Mouse (Mus musculus): ENCODE data around the gene Brd3os.

Gene Brd3os

GRCm38 (mm10) chr2:27421293-27422068 lies 20.6 kb upstream of the Brd3os start:
- DNase-seq (ENCODE audit: low read depth) = no peak

GRCm38 (mm10) chr2:27423596-27423995 lies 18.5 kb upstream of the Brd3os start:
- DNase-seq (ENCODE audit: low read depth) = no peak

GRCm38 (mm10) chr2:27425161-27425611 lies 16.9 kb upstream of the Brd3os start:
- DNase-seq (ENCODE audit: low read depth) = no peak

DNA sequence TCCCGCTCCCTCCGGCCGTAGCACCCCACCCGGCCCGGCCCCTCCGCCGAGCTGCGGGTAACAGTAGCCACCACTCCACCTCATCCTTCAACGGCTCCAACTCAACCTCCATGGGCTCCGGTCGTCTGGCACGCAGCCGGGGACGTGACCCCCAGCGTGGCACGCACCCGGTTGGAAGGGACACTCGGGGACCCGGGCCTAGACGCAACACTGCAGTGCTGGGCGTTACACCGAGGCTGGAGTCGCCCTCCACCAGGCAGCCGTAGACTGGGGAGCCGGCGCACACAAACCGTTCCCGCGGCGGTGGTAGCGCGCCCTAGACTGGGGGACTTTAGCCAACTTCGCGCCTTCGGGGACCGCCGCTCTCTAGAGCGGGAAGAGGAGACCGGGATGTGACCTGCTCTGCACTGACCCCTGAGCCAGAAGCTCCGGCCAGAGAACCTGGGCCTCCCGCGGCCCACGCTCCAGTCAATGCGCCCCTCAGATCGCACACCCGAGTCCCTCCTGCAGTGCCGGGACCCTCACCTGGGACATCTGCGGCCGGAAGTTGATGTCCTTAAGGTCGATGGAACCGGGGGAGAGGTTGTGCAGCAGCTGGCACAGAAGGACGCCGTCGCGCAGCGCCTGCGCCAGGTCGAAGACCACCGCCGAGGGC lies 16.2 kb upstream of the Brd3os start:
- peak; percentile 58 for DNase-seq (ENCODE audit: low read depth)

- DNase-seq (ENCODE audit: low read depth) = no peak
These were observed 15.7 kb upstream of the Brd3os start for GRCm38 (mm10) chr2:27426406-27426854.

DNA sequence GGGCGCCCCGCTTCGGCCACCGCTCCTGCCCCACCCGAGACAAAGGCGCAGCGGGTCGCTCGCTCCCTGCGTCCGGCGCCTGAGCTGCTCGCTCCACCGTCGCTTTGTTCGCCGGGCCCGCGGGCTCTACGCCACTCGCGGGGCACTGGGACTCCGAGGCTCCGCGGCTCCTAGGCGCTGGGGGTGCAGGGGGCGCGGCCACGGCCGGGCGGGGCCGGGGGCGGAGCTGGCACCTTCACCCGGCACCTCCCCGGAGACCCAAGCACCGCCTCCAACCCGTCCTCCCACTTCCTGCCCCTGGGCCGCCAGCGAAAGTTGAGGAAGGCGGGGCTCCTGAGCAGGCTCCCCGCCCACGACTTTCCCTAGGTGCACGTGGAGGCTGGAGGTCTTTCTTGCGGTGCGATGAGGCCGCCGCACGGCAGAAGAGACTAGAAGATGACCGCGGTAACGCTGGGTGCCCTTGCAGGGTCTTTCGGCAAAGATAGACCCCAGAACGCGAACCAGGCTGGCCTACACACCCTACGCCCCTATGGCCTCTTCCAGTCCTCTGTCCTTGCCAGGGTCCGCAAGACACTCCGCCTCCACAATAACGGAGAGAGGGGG lies 15.2 kb upstream of the Brd3os start, which contains the start of gene Vav2:
Gene Vav2, minus strand, starts transcription at position 179 of the 603 bp plus-strand sequence.
- DNase-seq (ENCODE audit: low read depth) = peak; percentile 95

- DNase-seq (ENCODE audit: low read depth) = peak; percentile 89
These were observed 14.1 kb upstream of the Brd3os start for GRCm38 (mm10) chr2:27428071-27428470.

GRCm38 (mm10) chr2:27430621-27431020 lies 11.5 kb upstream of the Brd3os start:
- DNase-seq (ENCODE audit: low read depth) = no peak

DNA sequence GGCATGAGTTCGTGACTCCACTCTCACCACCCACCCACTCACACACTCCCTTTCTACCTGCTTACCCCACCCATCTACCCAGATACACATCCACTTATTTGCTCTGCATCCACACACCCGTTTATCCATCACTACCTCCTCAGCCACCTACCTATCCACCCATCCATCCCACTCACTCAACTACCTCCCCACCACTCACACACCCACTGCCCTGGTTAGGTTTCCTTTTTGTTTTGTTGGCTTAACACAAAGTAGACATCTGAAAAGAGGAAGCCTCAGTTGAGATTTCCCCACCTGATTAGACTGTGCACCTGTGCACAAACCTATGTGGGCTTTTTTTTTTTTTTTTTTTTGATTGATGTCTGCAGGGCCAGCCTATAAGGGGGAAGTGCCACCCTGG lies 9.5 kb upstream of the Brd3os start:
- DNase-seq (ENCODE audit: low read depth) = peak; percentile 49

DNA sequence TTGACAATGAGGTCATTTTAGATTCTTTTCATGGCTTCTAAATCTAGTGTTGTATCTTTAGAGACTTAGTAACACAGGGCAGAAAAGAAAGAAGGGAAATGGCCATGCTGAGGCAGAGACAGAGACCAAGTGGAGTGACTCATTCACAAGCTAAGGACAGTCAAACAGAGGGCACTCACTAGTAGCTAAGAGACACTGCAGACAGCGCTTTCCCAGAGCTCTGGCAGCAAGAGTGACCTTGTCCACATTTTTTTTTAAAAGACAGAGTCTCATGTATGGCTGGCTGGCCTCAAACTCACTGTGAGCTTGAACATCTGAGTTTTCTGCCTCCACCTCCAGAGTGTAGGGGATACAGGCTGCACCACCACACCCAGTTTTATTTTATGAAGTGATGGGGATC lies 4.2 kb upstream of the Brd3os start:
- no peak for DNase-seq (ENCODE audit: low read depth)

DNA sequence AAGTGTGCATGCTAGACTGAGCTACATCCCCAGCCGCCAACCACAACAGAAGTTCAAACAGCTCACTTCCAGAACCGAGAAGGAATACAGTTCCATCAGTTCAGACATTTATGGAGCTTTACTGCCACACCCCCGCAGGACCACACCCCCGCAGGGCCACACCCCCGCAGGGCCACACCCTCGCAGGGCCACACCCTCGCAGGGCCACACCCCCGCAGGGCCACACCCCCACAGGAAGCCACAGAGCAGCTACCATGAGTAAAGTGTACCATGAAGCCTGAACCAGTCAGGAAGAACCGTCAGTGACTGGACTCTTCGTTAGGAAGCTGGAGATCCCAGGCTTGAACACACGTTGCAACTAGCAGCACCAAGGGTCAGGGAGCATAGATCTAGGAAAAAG lies 3.8 kb upstream of the Brd3os start:
- peak; percentile 67 for DNase-seq (ENCODE audit: low read depth)

GRCm38 (mm10) chr2:27442708-27443449 lies 755 bp downstream of the Brd3os start:
- no peak for DNase-seq (ENCODE audit: low read depth)

DNA sequence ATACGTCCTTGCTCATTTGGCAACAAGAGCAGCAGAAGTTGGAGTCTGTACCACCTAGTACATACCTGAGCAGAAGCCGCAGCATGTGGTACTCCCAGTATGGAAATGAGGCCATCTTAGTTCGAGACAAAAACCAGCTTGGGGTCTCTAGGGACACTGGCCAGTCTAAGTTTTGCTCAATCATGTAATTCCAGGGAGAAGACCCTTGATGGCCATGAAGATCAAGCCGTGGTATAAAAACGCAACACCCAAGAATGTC lies 1.3 kb downstream of the Brd3os start:
- DNase-seq (ENCODE audit: low read depth) = no peak

DNA sequence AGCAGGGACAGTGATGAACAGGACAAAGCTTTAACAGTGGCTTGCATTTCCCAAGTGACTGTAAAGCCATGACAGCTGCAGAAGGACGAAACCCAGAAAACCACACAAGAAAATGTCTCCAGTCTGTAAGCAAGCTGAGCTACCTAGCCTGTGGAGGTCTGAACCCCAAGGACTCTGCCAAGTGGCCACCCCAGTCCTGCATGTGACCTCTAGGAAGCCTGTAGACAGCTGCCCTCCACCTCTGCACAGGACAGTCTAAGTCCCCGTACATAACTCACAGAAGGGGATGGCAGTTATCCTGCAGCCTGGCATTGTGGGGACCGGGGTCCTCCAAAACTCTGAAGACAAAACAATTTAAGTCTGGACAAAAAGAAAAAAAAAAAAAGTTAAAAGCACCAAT lies 3.8 kb downstream of the Brd3os start:
- no peak for DNase-seq (ENCODE audit: low read depth)

DNA sequence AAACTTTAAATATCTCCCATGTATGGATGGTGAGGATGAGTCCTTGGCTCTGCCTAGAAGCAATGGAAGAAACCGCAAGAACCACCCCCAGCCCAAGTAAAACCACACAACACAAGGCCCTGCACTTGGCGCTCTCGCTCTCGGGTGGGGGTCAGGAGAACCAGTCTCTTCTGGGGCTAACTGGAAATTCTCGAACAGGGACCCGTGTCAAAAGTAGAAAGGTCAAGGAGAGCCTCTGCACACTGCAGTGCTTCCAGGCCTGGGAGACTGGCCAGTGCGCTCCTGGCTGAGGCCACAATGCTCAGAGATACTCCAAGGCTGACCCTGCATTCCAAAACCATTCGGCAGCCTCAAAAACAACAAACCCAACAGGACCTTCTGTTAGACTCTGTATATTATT lies 4.7 kb downstream of the Brd3os start:
- DNase-seq (ENCODE audit: low read depth) = no peak

DNA sequence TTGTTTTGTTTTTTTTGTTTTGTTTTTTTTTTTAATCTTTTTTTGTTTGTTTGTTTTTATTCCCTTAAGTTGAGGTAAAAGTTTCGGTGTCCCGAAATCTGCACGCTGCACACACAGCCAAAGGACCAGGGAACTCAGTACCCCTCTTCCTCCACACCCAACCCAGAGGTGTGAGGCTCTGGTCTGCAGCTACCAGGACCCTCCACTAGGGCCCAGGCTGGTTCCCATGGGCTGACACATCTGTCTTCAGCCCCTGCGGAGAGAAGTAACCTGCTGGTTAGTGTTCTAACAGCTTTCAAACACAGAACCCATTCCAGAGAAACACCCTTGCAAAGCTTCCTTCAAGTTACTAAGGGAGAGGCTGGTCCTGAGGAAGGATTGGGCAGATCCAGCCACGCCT lies 5.7 kb downstream of the Brd3os start:
- no peak for DNase-seq (ENCODE audit: low read depth)

GRCm38 (mm10) chr2:27450226-27450625 lies 8.1 kb downstream of the Brd3os start:
- no peak for DNase-seq (ENCODE audit: low read depth)

- DNase-seq (ENCODE audit: low read depth) = no peak
These were observed 17.6 kb downstream of the Brd3os start for GRCm38 (mm10) chr2:27459735-27460134.

GRCm38 (mm10) chr2:27460163-27460562 lies 18.0 kb downstream of the Brd3os start:
- DNase-seq (ENCODE audit: low read depth) = no peak

- DNase-seq (ENCODE audit: low read depth) = no peak
These were observed 18.5 kb downstream of the Brd3os start for GRCm38 (mm10) chr2:27460651-27461050.

DNA sequence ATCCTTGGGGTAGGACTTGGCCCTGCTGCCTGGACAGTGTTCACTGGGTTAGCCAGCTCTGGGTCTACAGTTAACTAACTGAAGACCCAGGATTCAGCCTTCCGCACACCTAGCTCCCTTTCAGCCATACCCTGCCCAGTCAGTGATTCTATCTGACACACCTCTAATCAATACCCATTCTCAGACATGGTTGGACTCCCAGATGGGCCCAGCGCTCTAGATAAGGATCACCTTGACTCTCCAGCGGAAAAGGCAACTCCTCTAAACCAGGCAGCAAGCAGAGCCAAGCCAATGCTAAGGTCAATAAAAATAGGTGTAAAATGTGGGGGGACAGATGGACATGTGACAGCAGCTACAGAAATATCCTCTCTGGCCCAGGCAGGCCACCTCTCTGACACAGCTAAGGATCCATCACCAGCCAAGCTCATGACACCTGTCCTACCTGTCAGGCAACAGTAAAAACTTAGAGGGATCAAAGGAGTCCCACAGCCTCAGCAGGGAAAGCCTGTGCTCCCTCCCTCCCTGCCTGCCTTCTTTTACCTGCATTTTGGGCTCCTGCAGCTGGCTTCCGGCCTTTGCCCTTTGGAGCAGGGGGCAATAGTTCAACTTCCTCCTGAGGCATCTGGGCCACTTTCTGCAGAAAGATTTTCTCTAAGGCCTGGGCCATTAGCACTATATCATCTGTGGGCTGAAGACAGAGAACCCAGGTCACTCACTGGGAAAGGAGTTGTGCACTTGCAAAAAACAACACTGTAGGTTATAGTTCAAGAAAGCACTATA lies 19.9 kb downstream of the Brd3os start:
- no peak for DNase-seq (ENCODE audit: low read depth)

- no peak for DNase-seq (ENCODE audit: low read depth)
These were observed 20.8 kb downstream of the Brd3os start for GRCm38 (mm10) chr2:27462901-27463300.
